Mouse (Mus musculus) kidney, embryonic 14.5 days (tissue): ENCODE measurements around the gene Rbm33. TPM values are rescaled to one million over a fixed set of nuclear protein-coding genes. Genes with fewer than 3 reads are reported as not detected.

Experiments used
- ATAC-seq: fragments of 200-750 bp; cut with Nextera tagmentation; 2 replicates; pipeline ENCODE4 v1.8.0; 2017; ENCODE audit warnings: moderate number of reproducible peaks, mild to moderate bottlenecking, moderate TSS enrichment, moderate library complexity; ENCODE audit not compliant: low FRiP score, low TSS enrichment
- H3K27ac ChIP-seq: fragments of 300-500 bp; sonication (generic); 2 replicates; pipeline ENCODE4 v1.5.1; 2014; ENCODE audit warnings: low read depth, mild to moderate bottlenecking, low read length, moderate library complexity, mixed read lengths
- H3K27me3 ChIP-seq: fragments of 300-500 bp; sonication (generic); 2 replicates; pipeline ENCODE4 v1.6.1; 2014; ENCODE audit warnings: mild to moderate bottlenecking, low read length; ENCODE audit not compliant: control insufficient read depth, insufficient read depth
- H3K36me3 ChIP-seq: fragments of 300-500 bp; sonication (generic); 2 replicates; pipeline ENCODE4 v1.6.1; 2014; ENCODE audit warnings: low read length, mixed read lengths; ENCODE audit not compliant: control insufficient read depth, insufficient read depth
- H3K4me1 ChIP-seq: fragments of 300-500 bp; sonication (generic); 2 replicates; pipeline ENCODE4 v1.6.1; 2014; ENCODE audit warnings: low read length, mixed read lengths; ENCODE audit not compliant: control insufficient read depth, insufficient read depth
- H3K4me2 ChIP-seq: fragments of 300-500 bp; sonication (generic); replicated peaks from 2 replicates; pipeline ENCODE4 v1.6.1; 2014; ENCODE audit warnings: low read depth, mild to moderate bottlenecking, low read length
- H3K4me3 ChIP-seq: fragments of 300-500 bp; sonication (generic); 2 replicates; pipeline ENCODE4 v1.5.1; 2014; ENCODE audit warnings: mild to moderate bottlenecking, low read length
- H3K9ac ChIP-seq: fragments of 300-500 bp; sonication (generic); 2 replicates; pipeline ENCODE4 v1.6.1; 2014; ENCODE audit warnings: low read depth, mild to moderate bottlenecking, low read length, moderate library complexity
- H3K9me3 ChIP-seq: fragments of 300-500 bp; sonication (generic); 2 replicates; pipeline ENCODE4 v1.6.1; 2016; ENCODE audit warnings: low read length; ENCODE audit not compliant: control insufficient read depth
- WGBS: fragments of 180-500 bp; shearing (Covaris S2); extraction: QIAGEN DNeasy Blood & Tissue Kit; methylation state at CpG from one replicate; pipeline ENCODE4 v1.1.7; 2014; 5-methylcytosine and 5-hydroxymethylcytosine counted together
- polyA plus RNA-seq: library from polyadenylated mRNA; unstranded; fragments of >200 nt; fragmentation: Nextera tagmentation; extraction: Ambion mirVana; gene quantifications from 2 replicates; pipeline ENCODE4 v1.2.1, GENCODE M21; 2014

Rbm33 gene
- polyA plus RNA-seq, 1 experiment from 2014 or later = 25.4 TPM

DNA sequence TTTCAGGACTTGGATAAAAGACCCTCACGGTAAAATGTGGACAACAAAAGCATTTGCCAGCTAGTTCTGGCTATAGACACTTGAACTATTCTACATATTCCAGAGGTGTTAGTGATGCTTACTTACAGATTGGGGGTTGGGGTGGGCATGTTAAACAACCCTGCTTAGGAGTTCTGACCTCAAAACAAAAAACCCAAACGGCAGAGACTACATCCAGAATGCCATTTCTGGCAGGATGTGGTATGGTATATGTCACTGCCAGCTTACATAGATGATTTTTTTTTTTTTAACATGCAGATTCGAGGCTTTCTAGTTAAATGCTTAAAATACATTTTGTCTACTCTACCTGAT, 971 bp downstream of the Rbm33 start:
- no peaks in the 10 kb centered on the region for H3K36me3 ChIP-seq
- H3K4me3 ChIP-seq = peak overlapping the region; percentile 97
- no peaks in the 10 kb centered on the region for H3K27me3 ChIP-seq
- peak overlapping the region; percentile 100; the same call in 1 of the 2 replicates for H3K9ac ChIP-seq
- H3K9me3 ChIP-seq = no peaks in the 10 kb centered on the region
- 6% methylated on average over 3 of the region's 3 CpGs for WGBS
- peaks cover 4% of the 10 kb centered on the region for H3K4me1 ChIP-seq
- H3K4me2 ChIP-seq = peak overlapping the region; percentile 70
- ATAC-seq = no peak
- no peak overlapping the region for H3K27ac ChIP-seq

DNA sequence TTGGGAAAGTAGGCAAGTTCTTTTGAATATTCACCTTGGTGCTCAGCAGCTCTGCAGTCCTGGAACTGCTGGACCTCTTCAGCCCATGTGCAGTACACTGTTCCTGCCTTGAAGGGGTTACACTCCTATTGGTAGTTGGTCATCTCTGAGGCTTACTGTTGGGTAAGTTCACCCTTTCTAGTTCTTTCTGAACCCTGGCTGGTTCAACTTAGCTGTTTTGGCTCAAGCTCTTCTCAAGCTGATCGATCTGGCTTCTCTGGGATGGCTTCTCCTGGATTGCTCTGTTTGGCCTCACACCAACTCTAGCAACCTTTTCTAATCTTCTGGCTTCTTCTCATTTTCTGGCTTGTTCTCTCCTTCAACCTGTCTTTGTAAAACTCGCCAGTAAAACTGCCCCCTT, 1.8 kb downstream of the Rbm33 start:
- ATAC-seq = no peak
- H3K27me3 ChIP-seq = no peaks in the 10 kb centered on the region
- peak overlapping the region; percentile 97; the same call in 1 of the 2 replicates for H3K4me3 ChIP-seq
- WGBS = 63% methylated on average over 2 of the region's 2 CpGs
- no peak overlapping the region for H3K27ac ChIP-seq
- peak overlapping the region; percentile 32; the same call in 1 of the 2 replicates for H3K9ac ChIP-seq
- H3K4me2 ChIP-seq = peak overlapping the region; percentile 70
- no peaks in the 10 kb centered on the region for H3K9me3 ChIP-seq
- no peaks in the 10 kb centered on the region for H3K36me3 ChIP-seq
- peaks cover 4% of the 10 kb centered on the region for H3K4me1 ChIP-seq

DNA sequence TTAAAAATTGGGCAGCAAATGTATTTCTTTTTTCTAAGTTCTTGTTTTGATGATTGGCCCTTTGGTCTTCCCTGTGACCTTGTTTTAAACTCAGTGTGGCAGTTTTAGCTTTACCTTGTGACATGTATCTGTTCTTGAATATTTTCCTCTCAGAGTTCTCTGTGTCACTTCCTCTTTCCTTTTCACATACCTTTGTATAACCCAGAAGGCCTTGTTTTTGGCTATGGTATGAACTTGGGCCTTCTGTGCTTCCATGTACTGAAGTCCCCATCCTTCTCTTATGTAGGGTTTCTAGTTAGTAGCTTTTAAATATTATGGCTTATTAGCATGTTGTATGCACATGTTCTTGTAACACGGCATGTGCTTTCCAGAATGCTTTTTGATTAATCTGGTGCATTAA, 4.8 kb downstream of the Rbm33 start:
- no peak for ATAC-seq
- Histone ChIP-seq H3K36me3 (no peaks in the 10 kb centered on the region), H3K4me1 (peaks cover 4% of the 10 kb centered on the region), H3K4me3 (no peak overlapping the region), H3K4me2 (no peak overlapping the region), H3K9ac (no peak overlapping the region), H3K9me3 (no peaks in the 10 kb centered on the region), H3K27me3 (no peaks in the 10 kb centered on the region), H3K27ac (no peak overlapping the region)
- 98% methylated on average over 1 of the region's 1 CpGs for WGBS

GRCm38 (mm10) chr5:28322189-28322588, 5.3 kb downstream of the Rbm33 start:
- H3K4me3 ChIP-seq = no peak overlapping the region
- no peak overlapping the region for H3K4me2 ChIP-seq
- no peak overlapping the region for H3K27ac ChIP-seq
- WGBS = 81% methylated on average over 3 of the region's 3 CpGs
- no peak for ATAC-seq
- H3K9me3 ChIP-seq = no peaks in the 10 kb centered on the region
- H3K36me3 ChIP-seq = no peaks in the 10 kb centered on the region
- no peak overlapping the region for H3K9ac ChIP-seq
- no peaks in the 10 kb centered on the region for H3K27me3 ChIP-seq
- peaks cover 4% of the 10 kb centered on the region for H3K4me1 ChIP-seq

GRCm38 (mm10) chr5:28323822-28324221, 6.9 kb downstream of the Rbm33 start:
- H3K4me1 ChIP-seq = peaks cover under 1% of the 10 kb centered on the region
- H3K9ac ChIP-seq = no peak overlapping the region
- H3K4me2 ChIP-seq = no peak overlapping the region
- no peaks in the 10 kb centered on the region for H3K9me3 ChIP-seq
- no peaks in the 10 kb centered on the region for H3K27me3 ChIP-seq
- 89% methylated on average over 2 of the region's 2 CpGs for WGBS
- ATAC-seq = no peak
- H3K36me3 ChIP-seq = no peaks in the 10 kb centered on the region
- no peak overlapping the region for H3K4me3 ChIP-seq
- H3K27ac ChIP-seq = no peak overlapping the region

GRCm38 (mm10) chr5:28324457-28324856, 7.5 kb downstream of the Rbm33 start:
- no peak overlapping the region for H3K4me2 ChIP-seq
- ATAC-seq = no peak
- 81% methylated on average over 1 of the region's 1 CpGs for WGBS

GRCm38 (mm10) chr5:28329024-28329806, 12.3 kb downstream of the Rbm33 start:
- H3K36me3 ChIP-seq = peaks cover 24% of the 10 kb centered on the region
- H3K4me3 ChIP-seq = no peak overlapping the region
- H3K4me1 ChIP-seq = no peaks in the 10 kb centered on the region
- no peak overlapping the region for H3K9ac ChIP-seq
- no peak for ATAC-seq
- H3K27ac ChIP-seq = no peak overlapping the region
- no peaks in the 10 kb centered on the region for H3K27me3 ChIP-seq
- H3K9me3 ChIP-seq = no peaks in the 10 kb centered on the region
- 76% methylated on average over 7 of the region's 7 CpGs for WGBS
- no peak overlapping the region for H3K4me2 ChIP-seq

More at GRCm38 (mm10) chr5:28324457-28324856, 7.5 kb downstream of the Rbm33 start:
- Histone ChIP-seq H3K9ac (no peak overlapping the region), H3K27me3 (no peaks in the 10 kb centered on the region), H3K4me3 (no peak overlapping the region), H3K4me1 (no peaks in the 10 kb centered on the region), H3K27ac (no peak overlapping the region), H3K36me3 (no peaks in the 10 kb centered on the region), H3K9me3 (no peaks in the 10 kb centered on the region)

GRCm38 (mm10) chr5:28333731-28334130, 16.8 kb downstream of the Rbm33 start:
- Histone ChIP-seq H3K36me3 (peaks cover 49% of the 10 kb centered on the region), H3K4me3 (no peak overlapping the region), H3K27ac (no peak overlapping the region), H3K9me3 (no peaks in the 10 kb centered on the region), H3K4me1 (no peaks in the 10 kb centered on the region), H3K9ac (no peak overlapping the region), H3K4me2 (no peak overlapping the region), H3K27me3 (no peaks in the 10 kb centered on the region)
- WGBS = 94% methylated on average over 2 of the region's 2 CpGs
- no peak for ATAC-seq

DNA sequence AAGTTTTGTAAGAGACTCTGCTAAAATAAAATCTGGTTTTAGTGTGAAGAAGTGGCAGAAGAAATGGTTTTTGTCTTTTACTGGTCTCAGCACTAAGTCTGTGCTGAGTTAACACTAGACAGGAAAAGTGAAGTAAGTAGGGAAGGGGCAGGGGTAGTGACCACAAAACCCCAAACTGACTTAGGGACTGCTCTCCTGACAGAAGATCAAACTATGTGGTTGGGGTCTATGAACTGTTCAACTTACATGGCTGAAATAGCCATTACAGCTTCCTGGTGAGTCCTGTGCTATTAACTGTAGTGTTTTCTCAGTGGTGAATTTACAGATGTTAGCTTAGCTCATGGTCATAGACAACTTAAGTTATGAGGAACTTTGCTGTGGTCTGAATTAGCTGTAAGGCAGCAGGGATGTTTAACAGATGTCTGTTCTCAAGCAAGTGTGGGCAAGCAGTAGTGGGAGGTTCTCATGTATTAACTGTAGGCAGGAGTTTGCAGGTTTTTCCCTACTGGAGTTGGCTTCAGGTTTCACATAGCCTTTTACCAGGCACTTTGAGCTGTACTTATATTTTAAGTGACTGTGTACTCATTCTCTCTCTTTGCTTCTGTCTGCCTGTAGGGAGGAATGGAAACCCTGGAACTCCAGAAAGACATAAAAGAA, 35.1 kb downstream of the Rbm33 start:
- no peaks in the 10 kb centered on the region for H3K9me3 ChIP-seq
- no peak overlapping the region for H3K4me3 ChIP-seq
- no peaks in the 10 kb centered on the region for H3K4me1 ChIP-seq
- H3K4me2 ChIP-seq = no peak overlapping the region
- peak; percentile 35; the same call in 1 of the 2 replicates for ATAC-seq
- no peak overlapping the region for H3K9ac ChIP-seq
- no peaks in the 10 kb centered on the region for H3K27me3 ChIP-seq
- peaks cover 47% of the 10 kb centered on the region for H3K36me3 ChIP-seq
- H3K27ac ChIP-seq = no peak overlapping the region
